Comparison of ENCODE assay signal across 25 mouse cellular contexts in genomic region chr4:53660711-53661110, GRCm38 (mm10).
"Had no signal": no experiment of that assay in that cellular context is flagged by ENCODE, and none has a peak within 500 bp of the region (broad histone marks: within the 10 kb centered on the region; RNA-seq: fewer than 3 reads in every experiment).

No protein-coding gene starts in this region.

- DNase-seq: gastrocnemius, adult 2 months; gastrocnemius, postnatal 10 days; gastrocnemius, postnatal 25 days; heart, adult 18-20 months; heart, postnatal 14 days; heart, postnatal 36 days; kidney, adult 11 months; kidney, adult 2 months; kidney, adult 9 months; kidney, postnatal 14 days; kidney, postnatal 36 days; layer of hippocampus, adult 9-11 months; layer of hippocampus, postnatal 36 days; left cerebral cortex, postnatal 4 days had no signal

- H3K4me1 ChIP-seq: hindbrain, embryonic 13.5 days; hindbrain, embryonic 15.5 days; kidney, embryonic 15.5 days; limb, embryonic 13.5 days; limb, embryonic 15.5 days had no signal

- H3K4me3 ChIP-seq: gastrocnemius, adult 2 months; heart, embryonic 13.5 days; heart, embryonic 15.5 days; hindbrain, embryonic 13.5 days; hindbrain, embryonic 15.5 days; kidney, embryonic 15.5 days; limb, embryonic 13.5 days; limb, embryonic 15.5 days had no signal

- H3K36me3 ChIP-seq: heart, embryonic 15.5 days; kidney, embryonic 15.5 days had no signal

- ATAC-seq: hindbrain, postnatal 0 days; intestine, embryonic 16.5 days had no signal

- H3K9ac ChIP-seq: heart, embryonic 13.5 days; heart, embryonic 15.5 days; hindbrain, embryonic 13.5 days; hindbrain, embryonic 15.5 days; kidney, embryonic 15.5 days; limb, embryonic 13.5 days; limb, embryonic 15.5 days had no signal

- H3K4me2 ChIP-seq: heart, embryonic 11.5 days; heart, embryonic 13.5 days; heart, embryonic 15.5 days; hindbrain, embryonic 13.5 days; hindbrain, embryonic 15.5 days; kidney, embryonic 15.5 days; limb, embryonic 13.5 days; limb, embryonic 15.5 days had no signal

- H3K27ac ChIP-seq: gastrocnemius, adult 2 months; heart, embryonic 15.5 days; hindbrain, embryonic 13.5 days; hindbrain, embryonic 15.5 days; hindbrain, postnatal 0 days; kidney, embryonic 15.5 days; kidney, postnatal 0 days; limb, embryonic 13.5 days; limb, embryonic 15.5 days had no signal

- H3K9me3 ChIP-seq: heart, embryonic 13.5 days; heart, embryonic 15.5 days; hindbrain, embryonic 13.5 days; hindbrain, embryonic 15.5 days; kidney, embryonic 15.5 days; limb, embryonic 13.5 days; limb, embryonic 15.5 days had no signal

- H3K27me3 ChIP-seq: heart, embryonic 13.5 days; heart, embryonic 15.5 days; hindbrain, embryonic 13.5 days; hindbrain, embryonic 15.5 days; kidney, embryonic 15.5 days; limb, embryonic 13.5 days; limb, embryonic 15.5 days had no signal
